Mouse (Mus musculus) midbrain, embryonic 13.5 days (tissue): ENCODE results near the gene Nenf. TPM values are rescaled to one million over a fixed set of nuclear protein-coding genes. Genes with fewer than 3 reads are reported as not detected.

Experiments
- ATAC-seq: fragments of 200-750 bp; cut with Nextera tagmentation; 2 replicates; pipeline ENCODE4 v1.8.0; 2017; ENCODE audit warnings: mild to moderate bottlenecking, moderate TSS enrichment, moderate library complexity
- H3K27ac ChIP-seq: fragments of 300-500 bp; sonication (generic); 2 replicates; pipeline ENCODE4 v1.5.1; 2015; ENCODE audit warnings: inconsistent platforms, mild to moderate bottlenecking, moderate library complexity
- H3K27me3 ChIP-seq: fragments of 300-500 bp; sonication (generic); 2 replicates; pipeline ENCODE4 v1.6.1; 2015; ENCODE audit warnings: mild to moderate bottlenecking, inconsistent platforms
- H3K36me3 ChIP-seq: fragments of 300-500 bp; sonication (generic); 2 replicates; pipeline ENCODE4 v1.6.1; 2015; ENCODE audit warnings: mild to moderate bottlenecking, inconsistent platforms
- H3K4me1 ChIP-seq: fragments of 300-500 bp; sonication (generic); replicated peaks from 2 replicates; pipeline ENCODE4 v1.6.1; 2015; ENCODE audit warnings: inconsistent platforms
- H3K4me2 ChIP-seq: fragments of 300-500 bp; sonication (generic); replicated peaks from 2 replicates; pipeline ENCODE4 v1.6.1; 2015; ENCODE audit warnings: moderate library complexity, mild to moderate bottlenecking, inconsistent platforms
- H3K4me3 ChIP-seq: fragments of 300-500 bp; sonication (generic); replicated peaks from 2 replicates; pipeline ENCODE4 v1.5.1; 2015; ENCODE audit warnings: mild to moderate bottlenecking, inconsistent platforms
- H3K9ac ChIP-seq: fragments of 300-500 bp; sonication (generic); replicated peaks from 2 replicates; pipeline ENCODE4 v1.6.1; 2015; ENCODE audit warnings: mild to moderate bottlenecking, inconsistent platforms
- H3K9me3 ChIP-seq: fragments of 300-500 bp; sonication (generic); 2 replicates; pipeline ENCODE4 v1.6.1; 2016; ENCODE audit warnings: mild to moderate bottlenecking, inconsistent platforms
- WGBS: fragments of 180-500 bp; shearing (Covaris S2); methylation state at CpG from one replicate; pipeline ENCODE4 v1.1.7; 2015; 5-methylcytosine and 5-hydroxymethylcytosine counted together
- polyA plus RNA-seq: library from polyadenylated mRNA; unstranded; fragments of >200 nt; fragmentation: Nextera tagmentation; extraction: Ambion mirVana; gene quantifications from 2 replicates; pipeline ENCODE4 v1.2.1, GENCODE M21; 2015

Gene Nenf
- polyA plus RNA-seq, 1 experiment from 2014 or later: 87.5 TPM

- Histone ChIP-seq H3K4me2 (no peak overlapping the region), H3K9me3 (no peaks in the 10 kb centered on the region), H3K27me3 (no peaks in the 10 kb centered on the region), H3K27ac (no peak overlapping the region), H3K4me1 (no peaks in the 10 kb centered on the region), H3K4me3 (no peak overlapping the region), H3K36me3 (no peaks in the 10 kb centered on the region), H3K9ac (no peak overlapping the region)
- 66% methylated on average over 3 of the region's 3 CpGs for WGBS
- no peak for ATAC-seq
These were observed 59.5 kb downstream of the Nenf start for GRCm38 (mm10) chr1:191258521-191258920.

GRCm38 (mm10) chr1:191257981-191258380 lies 60.0 kb downstream of the Nenf start:
- no peaks in the 10 kb centered on the region for H3K27me3 ChIP-seq
- H3K27ac ChIP-seq: no peak overlapping the region
- no peak overlapping the region for H3K4me3 ChIP-seq
- no peak overlapping the region for H3K9ac ChIP-seq
- H3K9me3 ChIP-seq: no peaks in the 10 kb centered on the region
- H3K4me1 ChIP-seq: no peaks in the 10 kb centered on the region
- no peak for ATAC-seq
- H3K4me2 ChIP-seq: no peak overlapping the region
- H3K36me3 ChIP-seq: no peaks in the 10 kb centered on the region
- WGBS: 68% methylated on average over 2 of the region's 2 CpGs

GRCm38 (mm10) chr1:191257351-191257771 lies 60.6 kb downstream of the Nenf start:
- Histone ChIP-seq H3K27me3 (no peaks in the 10 kb centered on the region), H3K4me1 (no peaks in the 10 kb centered on the region), H3K4me2 (no peak overlapping the region), H3K9me3 (no peaks in the 10 kb centered on the region), H3K27ac (no peak overlapping the region), H3K36me3 (no peaks in the 10 kb centered on the region), H3K9ac (no peak overlapping the region), H3K4me3 (no peak overlapping the region)
- 81% methylated on average over 3 of the region's 3 CpGs for WGBS
- no peak for ATAC-seq

Other genes with a start within 250 kb of the Nenf start
- gene Batf3, start 220.3 kb downstream of the Nenf start, polyA plus RNA-seq: 1.3 and 1.5 TPM in 2 replicates
- gene Fam71a, start 153.4 kb downstream of the Nenf start, polyA plus RNA-seq: not detected in 2 replicates
- gene Atf3, start 100.2 kb downstream of the Nenf start, polyA plus RNA-seq: 0.83 and 1.2 TPM in 2 replicates
- 46.9 and 48.7 TPM in 2 replicates for gene Tmem206, start 7.7 kb upstream of the Nenf start, polyA plus RNA-seq
- 6.3 and 7.3 TPM in 2 replicates for gene Ppp2r5a, start 85.1 kb upstream of the Nenf start, polyA plus RNA-seq